Mouse (Mus musculus): ENCODE results near the gene Gm49630. TPM values are rescaled to one million over a fixed set of nuclear protein-coding genes. Genes with fewer than 3 reads are reported as not detected.
"Not testable (repeated sequence)": the region's sequence is repeated elsewhere in the genome, so short reads cannot be mapped to it uniquely, and the experiment has no call there.

Gene Gm49630
- polyA plus RNA-seq, 1 experiment from 2014 or later = not detected

- H3K4me2 ChIP-seq (ENCODE audit: low read depth); H3K27ac ChIP-seq (ENCODE audit: low read depth, low read length); ATAC-seq (ENCODE audit: insufficient read depth, low FRiP score, low TSS enrichment); H3K9me3 ChIP-seq (ENCODE audit: control insufficient read depth, low read length); H3K4me1 ChIP-seq (ENCODE audit: control insufficient read depth, insufficient read depth, low read length); H3K27me3 ChIP-seq (ENCODE audit: control insufficient read depth, insufficient read depth, low read length); H3K36me3 ChIP-seq (ENCODE audit: control insufficient read depth, insufficient read depth, low read length); H3K4me3 ChIP-seq (ENCODE audit: low read depth, low read length); DNase-seq (ENCODE audit: low spot score); H3K9ac ChIP-seq (ENCODE audit: low read length): not testable (repeated sequence)
- WGBS = 100% methylated on average over 1 of the region's 3 CpGs
These were observed 10.9 kb upstream of the Gm49630 start for GRCm38 (mm10) chr17:7382711-7383110.

- not testable (repeated sequence) for H3K4me1 ChIP-seq (ENCODE audit: control insufficient read depth, insufficient read depth, low read length); ATAC-seq (ENCODE audit: insufficient read depth, low FRiP score, low TSS enrichment); H3K27ac ChIP-seq (ENCODE audit: low read depth, low read length); H3K9ac ChIP-seq (ENCODE audit: low read length); DNase-seq (ENCODE audit: low spot score); H3K9me3 ChIP-seq (ENCODE audit: control insufficient read depth, low read length); H3K36me3 ChIP-seq (ENCODE audit: control insufficient read depth, insufficient read depth, low read length); H3K4me2 ChIP-seq (ENCODE audit: low read depth); H3K4me3 ChIP-seq (ENCODE audit: low read depth, low read length); H3K27me3 ChIP-seq (ENCODE audit: control insufficient read depth, insufficient read depth, low read length)
- 46% methylated on average over 2 of the region's 3 CpGs for WGBS
These were observed 6.1 kb upstream of the Gm49630 start for GRCm38 (mm10) chr17:7377907-7378306.

- H3K4me1 ChIP-seq (ENCODE audit: control insufficient read depth, insufficient read depth, low read length); ATAC-seq (ENCODE audit: insufficient read depth, low FRiP score, low TSS enrichment); DNase-seq (ENCODE audit: low spot score); H3K4me3 ChIP-seq (ENCODE audit: low read depth, low read length); H3K36me3 ChIP-seq (ENCODE audit: control insufficient read depth, insufficient read depth, low read length); H3K9ac ChIP-seq (ENCODE audit: low read length); H3K9me3 ChIP-seq (ENCODE audit: control insufficient read depth, low read length); H3K27me3 ChIP-seq (ENCODE audit: control insufficient read depth, insufficient read depth, low read length); H3K4me2 ChIP-seq (ENCODE audit: low read depth); H3K27ac ChIP-seq (ENCODE audit: low read depth, low read length): not testable (repeated sequence)
- 67% methylated on average over 1 of the region's 3 CpGs for WGBS
These were observed 5.3 kb upstream of the Gm49630 start for GRCm38 (mm10) chr17:7376951-7377700.

- ATAC-seq (ENCODE audit: insufficient read depth, low FRiP score, low TSS enrichment); DNase-seq (ENCODE audit: low spot score); H3K4me3 ChIP-seq (ENCODE audit: low read depth, low read length); H3K9ac ChIP-seq (ENCODE audit: low read length); H3K27ac ChIP-seq (ENCODE audit: low read depth, low read length); H3K4me1 ChIP-seq (ENCODE audit: control insufficient read depth, insufficient read depth, low read length); H3K27me3 ChIP-seq (ENCODE audit: control insufficient read depth, insufficient read depth, low read length); H3K36me3 ChIP-seq (ENCODE audit: control insufficient read depth, insufficient read depth, low read length); H3K4me2 ChIP-seq (ENCODE audit: low read depth); H3K9me3 ChIP-seq (ENCODE audit: control insufficient read depth, low read length): not testable (repeated sequence)
- WGBS = 67% methylated on average over 4 of the region's 6 CpGs
These were observed 2.4 kb downstream of the Gm49630 start for GRCm38 (mm10) chr17:7369401-7369800.

- peak; percentile 41; the same call in 1 of the 2 replicates for ATAC-seq (ENCODE audit: insufficient read depth, low FRiP score, low TSS enrichment)
- WGBS = 42% methylated on average over 4 of the region's 7 CpGs
- H3K36me3 ChIP-seq (ENCODE audit: control insufficient read depth, insufficient read depth, low read length); H3K27me3 ChIP-seq (ENCODE audit: control insufficient read depth, insufficient read depth, low read length); H3K9me3 ChIP-seq (ENCODE audit: control insufficient read depth, low read length); H3K4me2 ChIP-seq (ENCODE audit: low read depth); H3K9ac ChIP-seq (ENCODE audit: low read length); H3K4me3 ChIP-seq (ENCODE audit: low read depth, low read length); H3K4me1 ChIP-seq (ENCODE audit: control insufficient read depth, insufficient read depth, low read length); H3K27ac ChIP-seq (ENCODE audit: low read depth, low read length): not testable (repeated sequence)
- peak; percentile 39 for DNase-seq (ENCODE audit: low spot score)
These were observed 5.0 kb downstream of the Gm49630 start for GRCm38 (mm10) chr17:7366676-7367374.

- ATAC-seq (ENCODE audit: insufficient read depth, low FRiP score, low TSS enrichment); DNase-seq (ENCODE audit: low spot score); H3K36me3 ChIP-seq (ENCODE audit: control insufficient read depth, insufficient read depth, low read length); H3K4me3 ChIP-seq (ENCODE audit: low read depth, low read length); H3K9ac ChIP-seq (ENCODE audit: low read length); H3K27ac ChIP-seq (ENCODE audit: low read depth, low read length); H3K4me2 ChIP-seq (ENCODE audit: low read depth); H3K9me3 ChIP-seq (ENCODE audit: control insufficient read depth, low read length); H3K4me1 ChIP-seq (ENCODE audit: control insufficient read depth, insufficient read depth, low read length); H3K27me3 ChIP-seq (ENCODE audit: control insufficient read depth, insufficient read depth, low read length): not testable (repeated sequence)
- no CpG with 5 or more reads among the region's 1 CpGs for WGBS
These were observed 5.5 kb downstream of the Gm49630 start for GRCm38 (mm10) chr17:7366265-7366664.

GRCm38 (mm10) chr17:7365615-7366014, 6.2 kb downstream of the Gm49630 start:
- H3K4me3 ChIP-seq (ENCODE audit: low read depth, low read length); H3K27ac ChIP-seq (ENCODE audit: low read depth, low read length); ATAC-seq (ENCODE audit: insufficient read depth, low FRiP score, low TSS enrichment); H3K4me2 ChIP-seq (ENCODE audit: low read depth); H3K9me3 ChIP-seq (ENCODE audit: control insufficient read depth, low read length); H3K36me3 ChIP-seq (ENCODE audit: control insufficient read depth, insufficient read depth, low read length); H3K27me3 ChIP-seq (ENCODE audit: control insufficient read depth, insufficient read depth, low read length); DNase-seq (ENCODE audit: low spot score); H3K9ac ChIP-seq (ENCODE audit: low read length); H3K4me1 ChIP-seq (ENCODE audit: control insufficient read depth, insufficient read depth, low read length): not testable (repeated sequence)
- WGBS = no CpG with 5 or more reads among the region's 3 CpGs

GRCm38 (mm10) chr17:7360749-7361465, 10.9 kb downstream of the Gm49630 start:
- not testable (repeated sequence) for ATAC-seq (ENCODE audit: insufficient read depth, low FRiP score, low TSS enrichment); H3K9me3 ChIP-seq (ENCODE audit: control insufficient read depth, low read length); DNase-seq (ENCODE audit: low spot score)

More at GRCm38 (mm10) chr17:7360749-7361465, 10.9 kb downstream of the Gm49630 start:
- not testable (repeated sequence) for H3K4me1 ChIP-seq (ENCODE audit: control insufficient read depth, insufficient read depth, low read length); H3K4me3 ChIP-seq (ENCODE audit: low read depth, low read length); H3K36me3 ChIP-seq (ENCODE audit: control insufficient read depth, insufficient read depth, low read length); H3K9ac ChIP-seq (ENCODE audit: low read length); H3K27me3 ChIP-seq (ENCODE audit: control insufficient read depth, insufficient read depth, low read length); H3K27ac ChIP-seq (ENCODE audit: low read depth, low read length); H3K4me2 ChIP-seq (ENCODE audit: low read depth)
- 90% methylated on average over 7 of the region's 9 CpGs for WGBS

Data from neural tube, embryonic 11.5 days (tissue).